Mouse (Mus musculus): Measurements from ENCODE around the gene Rplp0.

DNA sequence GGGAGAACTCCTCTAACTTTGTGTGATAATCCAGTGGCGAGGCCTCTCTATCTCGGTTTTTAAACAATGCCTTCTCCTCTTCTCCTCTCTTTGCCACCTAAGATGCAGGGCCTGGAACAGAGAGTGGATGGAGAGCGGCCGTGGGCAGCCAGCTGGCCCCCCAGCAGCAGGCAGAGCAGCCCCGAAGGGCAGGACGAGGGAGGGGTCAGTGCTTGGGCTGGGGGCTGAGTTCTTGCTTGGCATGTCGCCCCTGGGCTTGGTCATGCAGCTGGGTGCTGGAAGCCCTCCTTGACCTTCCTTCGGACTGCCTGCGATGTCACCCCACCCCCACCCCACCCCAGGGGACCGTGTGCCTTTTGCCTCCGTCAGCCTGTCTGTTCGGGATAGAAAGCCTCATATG lies 7.9 kb upstream of the Rplp0 start:
- TF ChIP-seq CTCF (IDR thresholded peaks at IDR 0.05; ENCODE audit: low read depth, low read length) (no peak), POLR2A (IDR thresholded peaks at IDR 0.05; ENCODE audit: borderline replicate concordance, low read depth, low read length) (no peak)

Data from bone marrow macrophage, adult 2 months (primary cell).